Mouse (Mus musculus) frontal cortex, adult 2 months (tissue): ENCODE results near the gene Cmpk2. TPM values are rescaled to one million over a fixed set of nuclear protein-coding genes. Genes with fewer than 3 reads are reported as not detected.
A peak's percentile ranks its signal among the peaks of the same experiment; 100 is the strongest.
"Not testable (repeated sequence)": the region's sequence is repeated elsewhere in the genome, so short reads cannot be mapped to it uniquely, and the experiment has no call there.

ENCODE experiments used
- DNase-seq, 2 experiments: peaks; one replicate each; pipeline ENCODE4 v3.0.0; 2022; ENCODE audit warnings: low spot score in 1 of 2; ENCODE audit errors: extremely low spot score in 1 of 2
- polyA plus RNA-seq: library from polyadenylated mRNA; depleted of rRNA; stranded (reverse); fragments of >200 nt; gene quantifications from 2 replicates; pipeline ENCODE4 v1.2.3, GENCODE M21; 2012; rRNA removed

Gene Cmpk2
- polyA plus RNA-seq, 1 experiment, result 14.8 TPM

DNA sequence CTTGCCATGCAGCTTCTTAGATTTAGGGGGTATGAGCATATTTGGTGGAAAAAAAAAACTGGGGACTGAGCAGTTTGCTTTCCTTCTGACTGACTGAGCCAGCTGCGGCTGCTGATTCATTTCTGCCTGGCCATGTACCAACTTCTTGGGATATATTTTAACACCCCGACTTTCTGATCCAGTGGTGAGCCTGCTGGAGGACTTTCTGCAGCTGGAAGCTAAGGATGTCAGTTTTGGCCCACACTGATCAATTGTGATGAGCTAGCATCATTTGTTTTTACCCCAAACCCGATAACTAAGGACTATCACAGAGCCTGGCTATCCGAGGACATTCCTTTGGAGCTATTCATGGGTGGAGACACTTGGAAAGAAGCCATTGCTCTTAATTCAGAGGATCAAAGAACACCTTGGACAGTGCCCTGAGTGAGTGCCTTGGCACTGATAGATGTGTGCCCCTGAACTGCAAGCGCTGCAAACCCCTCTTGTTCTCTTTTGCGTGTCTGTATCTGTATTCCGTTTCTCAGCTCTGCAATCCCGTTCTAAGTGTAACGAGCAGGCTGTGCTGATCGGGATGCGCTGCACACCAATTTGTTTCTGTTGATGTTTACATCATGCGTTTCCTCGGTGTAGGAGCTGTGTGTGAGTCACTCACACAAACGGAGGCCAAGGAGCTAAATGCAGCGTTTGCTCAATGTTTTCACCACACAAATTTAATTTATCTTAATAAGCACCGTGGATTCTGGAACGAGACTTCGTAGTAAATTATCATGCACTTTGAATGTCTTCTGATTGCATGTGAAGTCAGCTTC is 9.4 kb downstream of the Cmpk2 start:
- peak in 1 of 2 experiments; percentile 43 for DNase-seq

DNA sequence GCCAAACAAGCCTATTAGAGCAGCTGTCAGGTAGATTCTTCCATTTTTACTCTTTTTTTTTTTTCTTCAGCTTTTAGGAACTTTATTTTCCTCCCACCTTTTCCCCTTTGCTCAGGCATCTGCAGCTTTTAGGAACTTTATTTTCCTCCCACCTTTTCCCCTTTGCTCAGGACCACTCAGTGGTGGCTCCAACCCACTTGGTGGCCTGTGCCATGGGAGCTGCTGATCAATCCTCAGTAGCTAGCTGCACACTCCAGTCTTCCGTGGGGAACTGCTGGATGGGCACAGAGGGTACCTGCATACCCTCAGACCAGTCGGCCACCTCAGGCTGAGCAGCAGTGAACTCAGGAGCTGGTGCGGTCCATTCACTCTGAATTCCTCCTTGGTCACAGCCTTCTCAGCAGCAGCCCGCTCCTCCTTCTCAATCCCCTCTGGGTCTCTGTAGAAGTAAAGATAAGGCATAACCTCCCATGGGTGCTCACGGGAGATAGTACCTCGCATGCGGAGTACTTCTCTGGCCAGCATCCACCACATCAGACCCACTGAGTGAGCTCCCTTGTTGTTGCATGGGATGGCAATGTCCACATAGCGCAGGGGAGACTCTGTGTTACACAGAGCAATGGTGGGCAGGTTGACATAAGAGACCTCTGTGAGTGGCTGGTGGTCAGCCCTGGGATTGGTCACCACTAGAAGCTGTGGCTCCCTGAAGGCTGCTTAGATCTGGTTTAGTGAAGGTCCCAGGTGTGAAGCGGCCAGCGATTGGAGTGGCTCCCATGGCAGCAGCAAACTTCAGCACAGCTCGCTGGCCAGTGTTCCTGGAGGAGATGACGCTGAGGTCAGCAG is 17.0 kb downstream of the Cmpk2 start:
- DNase-seq, result not testable (repeated sequence)

DNA sequence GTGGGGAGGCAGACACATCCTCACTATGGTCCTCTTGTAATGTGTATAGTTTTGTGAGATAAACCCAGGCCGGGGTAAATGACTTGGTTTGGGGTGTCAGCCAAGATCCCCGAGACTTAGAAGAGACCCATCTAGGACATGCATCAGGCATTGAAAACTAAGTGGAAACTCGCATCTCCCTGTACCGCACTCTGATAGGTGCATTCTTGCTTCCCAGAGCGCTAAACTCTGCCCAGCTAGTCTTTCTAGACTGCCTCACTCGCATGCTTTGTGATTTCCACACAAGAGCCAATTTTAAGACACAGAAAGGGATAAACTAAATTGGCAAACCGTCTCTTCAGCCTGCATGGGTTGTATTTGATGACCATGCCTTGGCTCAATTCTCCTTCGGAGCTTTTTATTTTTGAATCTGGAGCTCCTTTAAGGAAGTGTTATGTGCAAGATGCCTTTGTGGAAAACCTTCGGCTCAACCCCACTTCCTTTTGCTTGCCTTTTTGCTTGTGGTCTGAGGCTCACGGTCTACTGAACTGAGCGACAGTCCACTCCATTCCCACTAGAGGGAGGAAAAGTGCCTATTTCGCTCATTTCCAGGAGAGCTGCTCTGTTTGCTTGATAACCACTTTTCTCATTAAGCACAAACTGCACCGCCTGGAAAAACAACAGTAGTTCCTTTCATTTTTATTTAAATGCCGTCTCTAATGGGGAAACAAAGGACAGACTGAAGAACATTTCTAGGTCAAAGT is 19.0 kb downstream of the Cmpk2 start:
- DNase-seq, result peak; percentile 36 to 77

DNA sequence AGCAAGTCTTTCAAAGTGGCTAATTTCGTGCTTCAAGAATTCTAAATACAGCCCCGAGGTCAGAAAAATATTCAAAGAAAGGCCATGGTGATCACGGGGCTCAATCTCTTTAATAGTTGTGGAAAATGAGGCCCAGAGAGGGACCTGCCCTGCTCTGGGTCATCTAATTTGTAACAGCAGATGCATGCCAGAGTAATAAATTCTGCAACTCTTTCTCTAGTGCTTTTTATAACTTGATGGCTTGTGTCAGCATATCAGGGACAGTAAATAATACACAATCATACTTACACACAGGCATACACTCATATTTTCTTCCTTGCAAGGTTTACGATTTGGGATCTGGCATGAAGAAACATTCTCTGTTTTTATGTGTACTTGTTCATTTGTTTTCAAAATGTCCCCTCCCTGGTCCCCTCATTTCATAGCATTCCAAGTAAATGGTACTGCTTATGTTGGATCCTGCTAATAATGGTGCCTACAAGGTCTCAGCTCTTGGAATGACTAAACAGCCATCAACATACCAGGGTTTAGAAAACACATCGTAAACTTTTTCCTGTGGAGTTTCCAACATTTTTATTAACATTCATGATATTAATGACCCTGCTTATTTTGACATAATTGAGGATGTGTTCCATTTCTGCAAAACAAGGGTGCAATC is 19.7 kb downstream of the Cmpk2 start:
- DNase-seq, result no peak

DNA sequence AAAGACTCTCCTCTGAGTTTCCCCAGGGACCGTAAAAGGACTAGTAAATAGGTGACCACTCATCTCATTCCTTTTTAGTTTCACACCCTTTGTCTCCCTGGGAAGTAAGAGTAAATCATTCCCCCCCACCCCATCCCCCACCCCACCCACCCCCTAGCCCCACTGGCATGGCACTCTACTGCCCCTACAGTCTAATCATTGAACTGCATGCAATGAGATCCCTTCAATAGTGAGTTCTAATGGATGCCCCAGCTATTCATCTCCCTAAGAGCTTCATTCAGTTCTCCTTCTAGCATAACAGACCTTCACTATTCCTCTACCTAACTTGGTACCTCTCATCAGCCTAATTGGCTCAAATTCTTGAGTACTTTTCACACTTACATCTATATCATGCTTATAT is 20.9 kb downstream of the Cmpk2 start:
- DNase-seq, result no peak

DNA sequence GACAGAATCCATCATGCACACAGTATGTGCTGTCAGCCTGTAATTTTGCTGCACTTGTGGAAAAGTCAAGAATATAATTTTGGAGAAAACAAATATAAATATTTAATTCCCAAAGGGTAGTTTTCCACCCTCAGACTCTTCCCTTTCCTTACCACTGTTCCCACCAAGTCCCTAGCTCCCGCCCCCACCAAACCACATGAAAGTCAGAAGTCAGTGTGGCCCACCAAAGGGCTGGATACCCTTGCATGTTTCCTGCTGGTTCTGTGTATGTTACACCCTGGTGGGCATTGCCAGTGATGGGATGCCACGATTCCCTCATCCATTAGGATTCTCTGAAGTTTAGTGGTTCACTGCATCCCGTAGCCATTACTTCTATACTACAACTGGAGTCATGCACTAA is 32.0 kb downstream of the Cmpk2 start:
- DNase-seq, result no peak

DNA sequence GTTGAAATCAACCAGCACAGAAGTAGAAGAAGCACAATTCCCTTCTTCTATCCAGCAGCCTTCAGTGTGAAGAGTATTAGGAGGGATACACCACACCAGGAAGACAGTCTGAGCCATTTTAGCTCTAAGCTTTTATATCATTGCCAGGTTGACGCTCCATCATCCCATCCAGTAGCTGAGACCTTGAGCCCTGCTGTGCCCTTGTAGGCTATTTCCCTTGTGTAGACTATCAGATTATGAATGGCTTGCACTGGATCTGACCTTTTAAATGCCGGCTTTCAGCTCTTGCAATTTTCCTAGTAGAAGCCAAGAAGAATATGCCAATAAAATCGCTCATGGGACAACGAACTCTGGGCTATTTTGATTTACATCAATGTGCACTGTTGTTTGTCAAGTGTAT is 42.0 kb downstream of the Cmpk2 start:
- no peak for DNase-seq

DNA sequence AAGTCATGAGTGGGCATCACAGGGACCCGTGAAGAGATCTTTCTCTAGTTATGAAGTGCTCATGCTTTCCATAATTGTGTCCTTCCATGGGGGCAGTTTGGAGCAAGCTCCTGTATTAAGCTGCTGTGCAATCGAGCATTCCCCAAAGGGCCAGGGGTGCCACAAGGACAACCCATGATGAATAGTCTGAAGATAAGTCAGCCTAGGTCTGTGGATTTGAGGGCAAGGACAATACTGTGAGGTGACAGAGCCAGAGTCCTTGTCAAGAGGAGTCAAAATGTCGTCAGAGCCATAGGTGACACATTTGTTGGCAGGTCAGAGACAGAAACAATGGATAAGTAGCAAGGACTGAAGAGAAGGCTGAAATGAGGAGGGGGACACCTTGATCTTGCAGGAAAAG is 49.2 kb downstream of the Cmpk2 start:
- DNase-seq, result no peak

DNA sequence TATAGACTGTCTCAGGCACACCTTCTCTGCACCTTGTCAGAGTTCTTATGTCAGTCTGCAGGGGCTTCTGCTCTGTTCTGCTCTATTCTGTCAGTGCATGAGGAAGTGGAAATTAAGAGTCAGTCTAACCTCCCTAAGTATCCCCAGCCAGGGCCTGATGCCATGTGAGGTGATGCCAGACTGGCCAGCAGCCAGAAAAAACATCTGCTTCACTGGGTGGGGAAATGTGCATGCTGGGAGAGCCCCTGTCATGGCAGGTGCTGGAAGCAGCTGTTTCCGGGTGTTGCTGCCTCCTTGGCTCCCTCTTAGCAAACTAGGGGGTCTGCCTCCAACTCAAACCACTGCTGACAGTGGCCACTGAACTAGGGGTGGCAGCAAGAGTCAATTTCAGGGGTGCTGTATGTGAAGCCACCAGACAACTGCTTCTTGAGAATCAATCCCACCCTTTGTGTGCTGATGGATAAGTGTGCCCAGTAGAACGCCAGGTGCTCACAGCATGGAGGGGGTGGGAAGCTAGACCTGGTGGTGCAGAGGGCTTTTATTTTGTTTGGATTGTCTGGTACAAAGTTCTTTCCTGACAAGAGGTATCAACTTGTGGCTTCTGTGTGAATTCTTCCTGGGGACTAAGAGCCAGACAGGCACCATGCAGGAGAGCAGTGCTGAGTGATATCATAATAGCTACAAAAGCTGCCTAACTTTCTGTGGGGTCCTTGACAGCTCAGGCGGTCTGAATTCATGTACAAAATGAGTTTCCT is 56.1 kb downstream of the Cmpk2 start:
- DNase-seq, result peak in 1 of 2 experiments; percentile 45

DNA sequence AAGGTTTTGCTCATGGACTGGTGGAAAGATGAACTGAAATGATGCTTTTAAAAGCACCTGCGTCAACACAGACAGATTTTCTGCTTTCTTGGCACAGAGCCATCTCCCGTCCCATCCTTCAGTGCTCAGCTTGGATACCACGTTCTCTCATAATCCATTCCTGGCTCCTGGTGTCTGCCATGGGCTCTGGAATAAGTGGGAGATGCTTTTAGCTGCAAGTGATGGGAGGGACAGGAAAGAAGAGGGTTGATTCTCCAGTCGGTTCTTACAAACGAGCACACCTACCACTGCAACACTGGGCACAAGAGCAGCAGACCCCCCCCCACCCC is 56.7 kb downstream of the Cmpk2 start:
- DNase-seq, result peak; percentile 28 to 47

Other genes with a start within 250 kb of the Cmpk2 start
- 15.6 and 16.1 TPM in 2 replicates for gene Rnf144a, start 54.0 kb upstream of the Cmpk2 start, polyA plus RNA-seq
- gene Rsad2, start 12.8 kb upstream of the Cmpk2 start, polyA plus RNA-seq, result 1.2 TPM in 2 replicates